Mouse (Mus musculus): Measurements from ENCODE around the gene Olfr968.

DNA sequence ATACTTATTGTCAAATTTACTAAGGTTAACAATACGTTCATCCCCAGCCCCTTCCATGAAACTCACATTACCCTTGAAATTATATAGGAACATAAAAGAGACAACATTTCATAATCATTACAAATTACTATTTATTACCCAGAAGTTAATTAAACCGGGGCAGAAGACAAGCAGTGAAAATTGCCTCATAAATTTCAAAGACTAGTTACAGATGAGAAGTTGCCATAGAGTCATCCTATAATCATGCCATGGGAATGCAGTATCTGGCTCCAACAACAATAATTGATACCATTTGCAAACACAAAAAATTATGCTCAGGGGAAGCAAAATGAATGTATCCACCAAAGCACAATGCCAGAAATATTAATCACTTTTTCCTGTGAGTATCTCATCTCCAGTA lies 7.5 kb upstream of the Olfr968 start, which contains the start of gene Olfr969:
- no peak for TF ChIP-seq CTCF (IDR thresholded peaks at IDR 0.05; ENCODE audit: low read depth)
- TF ChIP-seq EP300 (IDR thresholded peaks at IDR 0.05; ENCODE audit: low read depth), result no peak
